In the genomic region with DNA sequence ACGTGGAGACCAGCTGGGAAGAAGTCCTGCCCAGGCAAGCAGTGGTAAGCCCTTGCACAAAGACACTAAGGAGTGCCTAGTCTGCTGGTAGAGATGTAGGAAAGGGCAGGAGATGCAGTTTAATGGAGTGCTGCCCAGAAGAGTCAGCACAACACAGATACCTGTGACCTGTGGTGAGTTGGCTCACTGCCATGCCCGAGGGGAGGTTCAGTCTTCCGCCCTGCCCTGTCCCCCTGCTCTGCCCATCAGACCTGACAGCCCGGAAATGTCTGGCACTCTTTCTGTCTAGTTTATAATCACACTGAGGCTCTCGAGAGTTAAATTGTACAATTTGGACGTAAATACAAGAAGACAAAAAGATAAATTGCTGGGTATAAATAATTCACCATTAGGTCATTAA, we compare ENCODE assay signal across 24 mouse cellular contexts. TPM values are rescaled to one million over a fixed set of nuclear protein-coding genes. Genes with fewer than 3 reads are reported as not detected.
A peak's percentile ranks its signal among the peaks of the same experiment; 100 is the strongest.
DNase-seq lines count a peak whose midpoint lies in the region; ATAC-seq and TF ChIP-seq lines count a peak whose summit lies in the region.
"Had no signal": no experiment of that assay in that cellular context is flagged by ENCODE, and none has a peak within 500 bp of the region (broad histone marks: within the 10 kb centered on the region; RNA-seq: fewer than 3 reads in every experiment).

No protein-coding gene starts in this region.

- TF ChIP-seq CTCF in midbrain, postnatal 0 days (IDR thresholded peaks at IDR 0.05): no peak
- TF ChIP-seq CTCF in hindbrain, postnatal 0 days (IDR thresholded peaks at IDR 0.05; ENCODE audit: low read depth): no peak

- 76% methylated on average over 6 of the region's 6 CpGs for WGBS in hindbrain, embryonic 13.5 days
- 90% methylated on average over 6 of the region's 6 CpGs for WGBS in hindbrain, embryonic 10.5 days
- 66% methylated on average over 6 of the region's 6 CpGs for WGBS in midbrain, postnatal 0 days
- 91% methylated on average over 6 of the region's 6 CpGs for WGBS in midbrain, embryonic 10.5 days
- 54% methylated on average over 6 of the region's 6 CpGs for WGBS in hindbrain, postnatal 0 days

- H3K9me3 ChIP-seq in hindbrain, embryonic 13.5 days: no peaks in the 10 kb centered on the region
- H3K9me3 ChIP-seq in hindbrain, embryonic 10.5 days: no peaks in the 10 kb centered on the region
- no peaks in the 10 kb centered on the region for H3K9me3 ChIP-seq in midbrain, postnatal 0 days (ENCODE audit: low read length)
- 0 out of 2 replicates have a peak, but pooled peaks cover 3% of the 10 kb centered on the region for H3K9me3 ChIP-seq in midbrain, embryonic 10.5 days (replicated peaks)
- H3K9me3 ChIP-seq in hindbrain, postnatal 0 days (ENCODE audit: low read length): no peaks in the 10 kb centered on the region
- H3K9me3 ChIP-seq: forebrain, embryonic 13.5 days; heart, embryonic 13.5 days; liver, embryonic 12.5 days had no signal

- H3K4me1 ChIP-seq in hindbrain, embryonic 13.5 days (replicated peaks): peaks cover 29% of the 10 kb centered on the region
- H3K4me1 ChIP-seq in hindbrain, embryonic 10.5 days (replicated peaks): 0 out of 2 replicates have a peak, but pooled peaks cover 3% of the 10 kb centered on the region
- H3K4me1 ChIP-seq in midbrain, postnatal 0 days (ENCODE audit: insufficient read depth, low read length): peaks cover 5% of the 10 kb centered on the region; the same call in 1 of the 2 replicates
- H3K4me1 ChIP-seq in midbrain, embryonic 10.5 days: peaks cover 4% of the 10 kb centered on the region; the same call in 1 of the 2 replicates
- H3K4me1 ChIP-seq in hindbrain, postnatal 0 days (ENCODE audit: insufficient read depth, low read length): peaks cover 3% of the 10 kb centered on the region; the same call in 1 of the 2 replicates
- H3K4me1 ChIP-seq: heart, embryonic 13.5 days; liver, embryonic 12.5 days had no signal

- no peak overlapping the region for H3K9ac ChIP-seq in hindbrain, embryonic 13.5 days
- no peak overlapping the region for H3K9ac ChIP-seq in midbrain, postnatal 0 days (replicated peaks; ENCODE audit: low read length, poor library complexity, severe bottlenecking)
- no peak overlapping the region for H3K9ac ChIP-seq in hindbrain, postnatal 0 days (replicated peaks; ENCODE audit: low read length)
- H3K9ac ChIP-seq: forebrain, embryonic 13.5 days; heart, embryonic 13.5 days; liver, embryonic 12.5 days; liver, postnatal 0 days had no signal

- no peak for ATAC-seq in cerebellum, adult (ENCODE audit: insufficient number of reproducible peaks, low FRiP score, low TSS enrichment)
- ATAC-seq in hindbrain, embryonic 13.5 days (ENCODE audit: low FRiP score): no peak
- ATAC-seq in midbrain, postnatal 0 days (ENCODE audit: low FRiP score): no peak
- ATAC-seq in hindbrain, postnatal 0 days: 0 out of 2 replicates have a peak, but pooled peaks have one; percentile 22
- ATAC-seq: forebrain, embryonic 13.5 days; liver, embryonic 12.5 days; liver, postnatal 0 days; Patski had no signal

- H3K4me2 ChIP-seq in hindbrain, embryonic 13.5 days: no peak overlapping the region
- H3K4me2 ChIP-seq in midbrain, postnatal 0 days (ENCODE audit: low read depth, low read length, poor library complexity, severe bottlenecking): no peak overlapping the region
- no peak overlapping the region for H3K4me2 ChIP-seq in hindbrain, postnatal 0 days (ENCODE audit: low read depth, low read length)
- H3K4me2 ChIP-seq: forebrain, embryonic 13.5 days; heart, embryonic 13.5 days; liver, embryonic 12.5 days had no signal

- H3K27ac ChIP-seq in hindbrain, embryonic 13.5 days: peak overlapping the region; percentile 30
- H3K27ac ChIP-seq in hindbrain, embryonic 10.5 days: no peak overlapping the region
- H3K27ac ChIP-seq in midbrain, postnatal 0 days (ENCODE audit: low read depth, low read length): no peak overlapping the region
- no peak overlapping the region for H3K27ac ChIP-seq in midbrain, embryonic 10.5 days (replicated peaks)
- no peak overlapping the region for H3K27ac ChIP-seq in hindbrain, postnatal 0 days
- H3K27ac ChIP-seq: forebrain, embryonic 13.5 days; heart, embryonic 13.5 days; layer of hippocampus, adult 2 months; liver, embryonic 12.5 days had no signal

- no peaks in the 10 kb centered on the region for H3K27me3 ChIP-seq in hindbrain, embryonic 13.5 days
- no peaks in the 10 kb centered on the region for H3K27me3 ChIP-seq in hindbrain, embryonic 10.5 days (ENCODE audit: insufficient read depth, poor library complexity, severe bottlenecking)
- H3K27me3 ChIP-seq in midbrain, postnatal 0 days (ENCODE audit: insufficient read depth, low read length): no peaks in the 10 kb centered on the region
- no peaks in the 10 kb centered on the region for H3K27me3 ChIP-seq in midbrain, embryonic 10.5 days (ENCODE audit: low read depth, poor library complexity, severe bottlenecking)
- no peaks in the 10 kb centered on the region for H3K27me3 ChIP-seq in hindbrain, postnatal 0 days (ENCODE audit: insufficient read depth, low read length)
- H3K27me3 ChIP-seq: forebrain, embryonic 13.5 days; Patski had no signal

- peak; percentile 41 for DNase-seq in cerebellum, adult 9-11 months
- DNase-seq in hindbrain, embryonic 10.5 days (ENCODE audit: low spot score): no peak
- peak; percentile 25 for DNase-seq in midbrain, postnatal 0 days (ENCODE audit: low spot score)
- no peak for DNase-seq in midbrain, embryonic 10.5 days (ENCODE audit: low spot score)
- DNase-seq in hindbrain, postnatal 0 days (ENCODE audit: low spot score): peak; percentile 51
- DNase-seq: adrenal gland, postnatal 14 days; gastrocnemius, postnatal 14 days; heart, postnatal 10 days; kidney, adult 18-20 months; kidney, postnatal 36 days; liver, postnatal 0 days; lung, postnatal 36 days; midbrain, embryonic 14.5 days had no signal

- no peak overlapping the region for H3K4me3 ChIP-seq in hindbrain, embryonic 13.5 days
- H3K4me3 ChIP-seq in hindbrain, embryonic 10.5 days: no peak overlapping the region
- no peak overlapping the region for H3K4me3 ChIP-seq in midbrain, postnatal 0 days (ENCODE audit: low read depth, low read length)
- no peak overlapping the region for H3K4me3 ChIP-seq in midbrain, embryonic 10.5 days
- no peak overlapping the region for H3K4me3 ChIP-seq in hindbrain, postnatal 0 days (ENCODE audit: low read length)
- H3K4me3 ChIP-seq: forebrain, embryonic 13.5 days; heart, embryonic 13.5 days; layer of hippocampus, adult 2 months; liver, embryonic 12.5 days; myocyte had no signal

- peaks cover 18% of the 10 kb centered on the region for H3K36me3 ChIP-seq in hindbrain, embryonic 13.5 days
- no peaks in the 10 kb centered on the region for H3K36me3 ChIP-seq in hindbrain, embryonic 10.5 days
- H3K36me3 ChIP-seq in midbrain, postnatal 0 days (ENCODE audit: insufficient read depth, low read length): no peaks in the 10 kb centered on the region
- no peaks in the 10 kb centered on the region for H3K36me3 ChIP-seq in midbrain, embryonic 10.5 days
- no peaks in the 10 kb centered on the region for H3K36me3 ChIP-seq in hindbrain, postnatal 0 days (ENCODE audit: insufficient read depth, low read length)
- H3K36me3 ChIP-seq: heart, embryonic 13.5 days; liver, embryonic 12.5 days had no signal

RNA-seq across cellular contexts. Expression of a gene that starts 7.8 kb away (rescaled TPM):
- polyA plus RNA-seq in hindbrain, embryonic 13.5 days (2015; fragmentation: Nextera tagmentation; extraction: Ambion mirVana): 45.7 and 46.2 TPM in 2 replicates
- 10.4 and 17.6 TPM in 2 replicates for polyA plus RNA-seq in hindbrain, embryonic 10.5 days (2016; fragmentation: Nextera tagmentation; extraction: Ambion mirVana)
- 46.0 and 49.6 TPM in 2 replicates for total RNA-seq in midbrain, postnatal 0 days (2014; rRNA removed)
- 21.5 and 23.1 TPM in 2 replicates for polyA plus RNA-seq in midbrain, postnatal 0 days (2015; fragmentation: Nextera tagmentation; extraction: Ambion mirVana)
- polyA plus RNA-seq in midbrain, embryonic 10.5 days (2016; fragmentation: Nextera tagmentation; extraction: Ambion mirVana): 9.7 and 14.4 TPM in 2 replicates
- total RNA-seq in hindbrain, postnatal 0 days (2014; rRNA removed): 42.7 and 43.5 TPM in 2 replicates
- polyA plus RNA-seq in hindbrain, postnatal 0 days (2015; fragmentation: Nextera tagmentation; extraction: Ambion mirVana): 29.1 and 30.7 TPM in 2 replicates
- total RNA-seq: granulocyte monocyte progenitor cell, adult 5-6 weeks; megakaryocyte, adult 5-6 weeks; MEL had no signal

Comparison
In these comparisons a context has a peak if more than half of its experiments do, and no peak if none do; other contexts are left out.
1. DNase-seq: peak in cerebellum, adult 9-11 months (single experiment), midbrain, postnatal 0 days (single experiment) and hindbrain, postnatal 0 days (single experiment); none in hindbrain, embryonic 10.5 days (single experiment) and midbrain, embryonic 10.5 days (single experiment).